Mouse (Mus musculus) gastrocnemius, adult 2 months (tissue): ENCODE data around the gene Rbmx. TPM values are rescaled to one million over a fixed set of nuclear protein-coding genes. Genes with fewer than 3 reads are reported as not detected.

Experiments
- DNase-seq: peaks from one replicate; pipeline ENCODE4 v3.0.0; 2022
- H3K27ac ChIP-seq: fragments of 200-600 bp; 2 replicates; pipeline ENCODE4 v1.8.1; 2022; ENCODE audit warnings: mild to moderate bottlenecking
- H3K4me3 ChIP-seq: fragments of 200-600 bp; 2 replicates; pipeline ENCODE4 v1.8.1; 2022; ENCODE audit warnings: mild to moderate bottlenecking, moderate library complexity
- CTCF ChIP-seq: fragments of 200-600 bp; IDR thresholded peaks from 2 replicates; pipeline ENCODE4 v1.8.1; 2022; ENCODE audit warnings: antibody characterized with exemption, mild to moderate bottlenecking, moderate library complexity
- intact Hi-C: fragments of 180-260 bp; cut with DNase I; formaldehyde crosslinking; loops from one replicate; pipeline ENCODE4 v1.15.1; 2025
- total RNA-seq, 2 experiments: library from RNA; stranded (reverse); gene quantifications; 2 replicates each; pipeline ENCODE4 v1.2.3; 2021

Rbmx gene
- total RNA-seq, 2 experiments from 2014 or later, result 13.1 to 16.6 TPM

DNA sequence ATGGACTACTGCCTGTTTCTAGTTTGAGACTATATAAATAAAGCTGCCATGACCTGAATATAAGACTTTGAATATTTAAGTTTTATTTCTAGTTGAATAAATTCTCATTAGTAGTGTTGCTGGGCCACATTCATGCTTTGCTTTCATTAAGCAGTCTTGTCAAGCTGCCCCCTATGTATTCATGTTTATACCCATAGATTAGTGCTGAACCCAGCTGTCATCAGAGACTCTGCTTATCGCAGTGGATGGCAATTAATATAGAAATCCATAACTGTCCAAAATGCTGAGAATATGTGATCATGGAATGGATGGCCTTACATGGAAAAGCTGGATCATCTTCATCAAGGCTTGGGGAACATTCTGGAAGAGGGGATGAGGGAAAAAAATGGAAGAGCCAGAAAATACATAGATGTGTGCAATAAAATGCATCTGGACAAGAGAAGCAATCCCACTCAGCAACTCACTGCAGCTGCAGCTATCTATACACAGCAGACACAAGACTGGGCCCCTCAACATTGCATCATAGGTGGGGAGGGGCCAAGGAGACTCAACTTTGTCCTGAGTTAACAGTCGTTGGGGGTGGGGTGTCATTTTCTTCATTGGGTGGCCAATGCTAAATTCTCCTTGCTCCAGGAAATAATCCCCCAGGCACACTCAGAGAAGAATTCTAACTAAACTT, 27.8 kb downstream of the Rbmx start:
- no peak for DNase-seq
- intact Hi-C loops, result no loop called here
- TF ChIP-seq CTCF, result no peak
- Histone ChIP-seq H3K4me3 (no peak overlapping the region), H3K27ac (no peak overlapping the region)

DNA sequence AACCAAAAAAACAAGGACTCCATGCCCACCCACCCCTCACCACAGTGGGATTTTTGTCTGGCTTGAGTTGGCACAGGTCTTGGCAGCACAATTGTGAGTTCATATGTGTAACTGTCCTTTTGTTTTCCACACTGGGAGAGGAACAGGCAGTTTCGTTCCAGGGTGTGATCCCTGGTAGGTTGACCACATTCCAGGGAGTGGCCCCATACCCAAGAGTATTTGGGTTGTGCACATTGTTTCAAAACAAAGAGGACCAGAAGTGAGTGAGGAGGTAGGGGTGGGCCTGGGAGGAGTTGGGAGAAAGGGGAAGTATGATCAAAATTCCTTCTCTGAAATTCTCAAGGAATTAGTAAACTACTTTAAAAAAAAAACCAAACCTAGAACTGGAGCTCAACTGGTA, 33.5 kb downstream of the Rbmx start:
- TF ChIP-seq CTCF, result no peak
- Histone ChIP-seq H3K4me3 (no peak overlapping the region), H3K27ac (no peak overlapping the region)
- no peak for DNase-seq
- intact Hi-C loops, result no loop called here

DNA sequence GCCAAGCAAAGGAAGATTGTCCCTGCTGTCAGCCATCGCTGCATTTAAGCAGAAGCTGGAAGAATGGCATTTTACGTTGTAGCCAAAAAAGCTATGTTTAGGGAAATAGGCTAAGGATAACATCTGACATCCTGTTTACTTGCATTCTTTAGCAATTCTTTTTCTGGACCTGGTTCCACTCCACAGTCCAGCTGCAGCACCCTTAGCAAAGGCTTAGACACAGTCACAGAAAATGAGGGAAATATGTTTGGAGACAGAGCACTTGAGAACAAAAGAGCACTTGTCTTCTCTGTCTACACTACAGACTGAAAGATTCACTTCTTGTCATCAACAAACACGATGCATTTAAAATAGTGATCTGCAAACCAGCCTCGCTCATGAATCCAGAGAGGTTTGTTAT, 53.6 kb downstream of the Rbmx start:
- intact Hi-C loops, result loop anchor here (5.0 kb wide), 1 partner anchor 53 kb away; the partner anchor contains the start of gene Rbmx
- peak overlapping the region; percentile 68 for H3K4me3 ChIP-seq

DNA sequence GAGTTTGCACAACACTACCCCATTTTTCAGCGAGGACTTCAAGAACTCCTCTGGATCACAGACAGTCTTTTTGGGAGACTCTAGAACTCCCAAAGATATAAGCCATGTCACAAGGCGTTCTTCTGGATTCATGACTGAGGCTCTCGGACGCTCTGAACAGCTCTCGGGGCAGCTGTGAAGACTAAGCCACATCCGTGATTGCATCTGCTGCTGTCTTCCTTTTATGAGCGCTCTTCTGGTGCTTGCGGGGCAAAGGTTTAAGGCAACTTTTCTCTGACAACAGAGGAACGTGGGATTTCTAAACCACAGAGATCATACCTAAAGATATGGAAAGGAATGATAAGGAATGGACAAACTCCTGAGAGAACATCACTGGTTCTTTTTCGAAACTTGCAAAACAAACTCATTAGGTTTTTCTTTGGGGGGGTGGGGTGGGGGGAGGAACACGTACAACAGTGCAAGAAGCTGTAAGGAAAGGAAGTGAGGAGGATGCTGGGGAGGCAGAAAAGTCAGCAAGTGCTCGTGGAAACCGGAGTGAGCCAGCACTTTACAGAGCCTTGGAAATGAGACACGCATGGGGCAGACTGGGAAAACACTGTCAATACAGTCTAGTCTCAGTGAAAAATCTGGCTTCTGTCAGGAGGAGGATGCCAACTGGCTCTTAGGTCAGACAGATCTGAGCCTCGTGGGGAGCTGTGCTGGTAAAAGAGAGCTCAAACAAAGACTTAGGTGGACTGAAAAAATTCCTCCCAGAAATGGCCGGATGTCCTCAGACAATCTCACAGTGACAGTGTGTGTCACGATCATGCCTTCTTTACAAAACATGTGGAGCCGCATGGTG, 54.2 kb downstream of the Rbmx start, which contains the start of gene Arhgef6:
Gene Arhgef6 (minus strand): TSS at position 359 of the 841 bp plus-strand sequence.
- intact Hi-C loops, result loop anchor here (5.0 kb wide), 1 partner anchor 54 kb away; the partner anchor contains the start of gene Rbmx
- peak within 1 kb of the TSS; percentile 81 for H3K27ac ChIP-seq
- peak; percentile 30 for DNase-seq
- peak within 1 kb of the TSS; percentile 68 for H3K4me3 ChIP-seq
- no peak for TF ChIP-seq CTCF

More for the DNA sequence above, 53.6 kb downstream of the Rbmx start:
- no peak for DNase-seq
- no peak for TF ChIP-seq CTCF
- H3K27ac ChIP-seq, result peak overlapping the region; percentile 81

DNA sequence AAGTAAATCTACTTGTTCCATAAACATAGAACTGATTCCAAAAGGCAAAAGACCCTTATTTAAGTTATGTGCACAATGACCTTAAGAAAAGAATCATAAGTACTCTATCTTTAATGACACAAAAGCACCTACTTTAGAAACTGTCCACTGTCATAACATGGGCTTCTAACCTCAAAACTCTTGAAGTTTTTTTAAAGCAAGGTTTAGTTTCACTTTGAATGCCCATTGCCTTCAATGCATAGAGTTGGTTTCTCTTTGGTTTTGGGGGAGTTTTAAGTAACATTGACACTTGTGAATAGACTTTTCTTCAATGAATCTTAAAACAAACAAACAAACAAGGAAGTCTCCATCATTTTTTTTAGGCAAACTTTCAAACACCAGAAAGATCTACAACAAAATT, 55.3 kb downstream of the Rbmx start:
- H3K4me3 ChIP-seq, result peak overlapping the region; percentile 68
- no peak for TF ChIP-seq CTCF
- no peak for DNase-seq
- intact Hi-C loops, result loop anchor here (5.0 kb wide), 1 partner anchor 55 kb away; the partner anchor contains the start of gene Rbmx
- H3K27ac ChIP-seq, result peak overlapping the region; percentile 81

DNA sequence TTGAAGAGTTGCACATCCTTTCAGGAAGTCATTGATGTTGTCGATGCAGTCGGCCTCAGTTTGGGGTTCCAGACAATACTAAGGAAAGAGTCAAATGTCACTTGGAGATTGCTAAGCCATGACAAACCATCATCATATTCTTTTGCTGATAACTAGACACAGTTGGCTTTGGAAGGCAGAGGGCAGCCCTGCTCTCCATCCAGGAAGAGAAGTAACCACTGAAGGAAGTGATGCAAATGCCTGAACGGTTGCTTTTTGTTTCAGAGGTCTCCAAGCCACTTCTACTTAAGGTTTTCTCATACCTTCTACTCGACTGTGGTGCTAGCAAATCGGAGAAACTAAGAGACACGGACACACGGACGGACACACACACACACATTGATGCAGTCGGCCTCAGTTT, 55.9 kb downstream of the Rbmx start:
- H3K27ac ChIP-seq, result peak overlapping the region; percentile 81; the same call in 1 of the 2 replicates
- no peak for DNase-seq
- no peak; the same call in 1 of the 2 replicates for TF ChIP-seq CTCF
- intact Hi-C loops, result loop anchor here (5.0 kb wide), 1 partner anchor 55 kb away; the partner anchor contains the start of gene Rbmx
- H3K4me3 ChIP-seq, result peak overlapping the region; percentile 68

DNA sequence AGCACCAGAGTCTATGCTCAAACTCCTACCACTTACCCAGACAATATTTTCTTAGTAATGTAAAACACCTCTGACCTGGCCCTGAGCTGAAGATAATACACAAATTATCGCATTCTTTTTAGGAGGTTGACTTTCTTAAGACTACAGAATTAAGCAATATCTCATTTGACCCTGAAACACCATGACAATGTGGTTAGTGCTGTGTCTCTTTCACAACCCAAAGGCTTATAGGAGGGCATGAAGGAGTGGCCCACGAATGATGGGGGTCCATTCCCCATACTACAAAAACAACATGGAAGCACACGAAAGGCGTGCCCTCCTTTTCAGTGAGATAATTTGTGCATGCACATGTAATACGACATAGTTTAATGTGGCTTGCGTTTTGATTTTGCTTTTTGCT, 57.5 kb downstream of the Rbmx start:
- DNase-seq, result no peak
- Histone ChIP-seq H3K27ac (no peak overlapping the region), H3K4me3 (no peak overlapping the region)
- intact Hi-C loops, result loop anchor here (5.0 kb wide), 1 partner anchor 57 kb away; the partner anchor contains the start of gene Rbmx
- TF ChIP-seq CTCF, result no peak

Other genes with a start within 250 kb of the Rbmx start
- gene Cd40lg, start 180.9 kb downstream of the Rbmx start, total RNA-seq, result not detected
- 10 to 100 TPM; 46.0 to 71.8 TPM for gene Arhgef6, start 54.3 kb downstream of the Rbmx start, total RNA-seq
- not detected for gene Gm364, start 16.1 kb upstream of the Rbmx start, total RNA-seq
- not detected for gene Gpr101, start 110.7 kb upstream of the Rbmx start, total RNA-seq